Mouse (Mus musculus) liver, adult 2 months (tissue): Measurements from ENCODE around the gene Gm6096.

Source experiments
- CTCF ChIP-seq: fragments of 200-500 bp; IDR thresholded peaks from 2 replicates; pipeline ENCODE4 v1.5.1; 2011; ENCODE audit warnings: low read depth, low read length, control low read depth
- POLR2A ChIP-seq: fragments of 200-500 bp; IDR thresholded peaks from 2 replicates; pipeline ENCODE4 v1.6.1; 2011; ENCODE audit warnings: low read length, control low read depth; ENCODE audit not compliant: insufficient read depth; ENCODE audit errors: extremely low read depth

GRCm38 (mm10) chr7:34265876-34266346 lies 15.1 kb downstream of the Gm6096 start:
- TF ChIP-seq CTCF (peak; percentile 67), POLR2A (no peak)
